Mouse (Mus musculus): ENCODE measurements around the gene Tufm.

- TF ChIP-seq CTCF (IDR thresholded peaks at IDR 0.05; ENCODE audit: borderline replicate concordance, extremely low read depth, insufficient read depth, insufficient read length) (no peak), POLR2A (IDR thresholded peaks at IDR 0.05; ENCODE audit: borderline replicate concordance, extremely low read depth, insufficient read depth, insufficient read length, poor library complexity, severe bottlenecking) (no peak)
Measured at GRCm38 (mm10) chr7:126463547-126463946, 23.6 kb upstream of the Tufm start.

Measured in brain, embryonic 14.5 days (tissue).